Mouse (Mus musculus): ENCODE measurements around the gene Nans. TPM values are rescaled to one million over a fixed set of nuclear protein-coding genes. Genes with fewer than 3 reads are reported as not detected.

Nans gene
- polyA plus RNA-seq, 1 experiment from 2014 or later: 48.2 TPM

- Histone ChIP-seq H3K36me3 (ENCODE audit: insufficient read depth, low read length) (peaks cover 5% of the 10 kb centered on the region; the same call in 1 of the 2 replicates), H3K27ac (ENCODE audit: low read length) (no peak overlapping the region), H3K9ac (replicated peaks; ENCODE audit: low read depth) (peak overlapping the region; percentile 36; the same call in 1 of the 2 replicates), H3K27me3 (replicated peaks; ENCODE audit: insufficient read depth, low read length) (no peaks in the 10 kb centered on the region), H3K4me3 (ENCODE audit: low read depth, low read length) (peak overlapping the region; percentile 55), H3K4me2 (replicated peaks; ENCODE audit: low read depth, low read length) (peak overlapping the region; percentile 96), H3K9me3 (ENCODE audit: low read length) (no peaks in the 10 kb centered on the region), H3K4me1 (ENCODE audit: insufficient read depth, low read depth, low read length) (no peaks in the 10 kb centered on the region; the same call in 1 of the 2 replicates)
- TF ChIP-seq EP300 (IDR thresholded peaks at IDR 0.05): no peak
- TF ChIP-seq CTCF (IDR thresholded peaks at IDR 0.05): no peak
- ATAC-seq (peak; percentile 99), DNase-seq (ENCODE audit: low spot score) (peak; percentile 98)
- WGBS: under 1% methylated on average over 82 of the region's 94 CpGs
Measured at GRCm38 (mm10) chr4:46506801-46507610, 18.0 kb downstream of the Nans start.

- peak overlapping the region; percentile 96 for H3K4me2 ChIP-seq (replicated peaks; ENCODE audit: low read depth, low read length)
- ATAC-seq: peak; percentile 56
- no peaks in the 10 kb centered on the region; the same call in 1 of the 2 replicates for H3K4me1 ChIP-seq (ENCODE audit: insufficient read depth, low read depth, low read length)
- peak overlapping the region; percentile 51; the same call in 1 of the 2 replicates for H3K27ac ChIP-seq (ENCODE audit: low read length)
- peak overlapping the region; percentile 55 for H3K4me3 ChIP-seq (ENCODE audit: low read depth, low read length)
- TF ChIP-seq CTCF (IDR thresholded peaks at IDR 0.05): peak; percentile 92
- peak; percentile 32; the same call in 1 of the 2 replicates for TF ChIP-seq EP300 (IDR thresholded peaks at IDR 0.05)
- H3K9me3 ChIP-seq (ENCODE audit: low read length): no peaks in the 10 kb centered on the region
- H3K36me3 ChIP-seq (ENCODE audit: insufficient read depth, low read length): peaks cover 5% of the 10 kb centered on the region; the same call in 1 of the 2 replicates
- H3K27me3 ChIP-seq (replicated peaks; ENCODE audit: insufficient read depth, low read length): no peaks in the 10 kb centered on the region
- peak; percentile 90 for DNase-seq (ENCODE audit: low spot score)
- no peak overlapping the region for H3K9ac ChIP-seq (replicated peaks; ENCODE audit: low read depth)
- 9% methylated on average over 16 of the region's 16 CpGs for WGBS
Measured at GRCm38 (mm10) chr4:46507736-46508460, 18.9 kb downstream of the Nans start.

- Histone ChIP-seq H3K4me1 (ENCODE audit: insufficient read depth, low read depth, low read length) (no peaks in the 10 kb centered on the region), H3K4me2 (replicated peaks; ENCODE audit: low read depth, low read length) (no peak overlapping the region), H3K36me3 (ENCODE audit: insufficient read depth, low read length) (no peaks in the 10 kb centered on the region), H3K9me3 (ENCODE audit: low read length) (no peaks in the 10 kb centered on the region), H3K27ac (ENCODE audit: low read length) (no peak overlapping the region), H3K9ac (replicated peaks; ENCODE audit: low read depth) (no peak overlapping the region), H3K4me3 (ENCODE audit: low read depth, low read length) (no peak overlapping the region), H3K27me3 (replicated peaks; ENCODE audit: insufficient read depth, low read length) (no peaks in the 10 kb centered on the region)
- no peak for DNase-seq (ENCODE audit: low spot score)
- TF ChIP-seq CTCF (IDR thresholded peaks at IDR 0.05) (no peak), EP300 (IDR thresholded peaks at IDR 0.05) (no peak)
- WGBS: 76% methylated on average over 2 of the region's 2 CpGs
- no peak for ATAC-seq
Measured at GRCm38 (mm10) chr4:46520491-46520890, 31.4 kb downstream of the Nans start.

DNA sequence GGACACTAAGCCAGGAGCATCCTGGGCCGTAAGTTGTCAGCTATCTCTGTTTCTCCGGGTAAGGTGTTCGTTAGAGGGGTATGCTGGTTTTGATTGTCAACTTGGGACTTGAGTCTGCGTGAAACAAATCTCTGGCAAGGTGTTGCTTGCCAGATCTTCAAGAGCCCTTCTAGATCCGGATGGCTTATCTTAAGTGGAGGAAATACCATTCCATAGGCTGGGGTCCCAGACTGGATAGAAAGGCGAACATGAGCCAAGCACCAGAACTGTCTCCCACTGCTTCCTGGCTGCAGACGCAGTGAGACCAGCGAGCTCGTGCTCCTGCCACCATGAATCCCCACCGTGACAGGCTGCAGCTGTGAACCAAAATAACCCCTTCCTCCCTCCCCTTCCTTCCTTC, 32.4 kb downstream of the Nans start:
- Histone ChIP-seq H3K4me3 (ENCODE audit: low read depth, low read length) (no peak overlapping the region), H3K36me3 (ENCODE audit: insufficient read depth, low read length) (no peaks in the 10 kb centered on the region), H3K27ac (ENCODE audit: low read length) (no peak overlapping the region), H3K4me1 (ENCODE audit: insufficient read depth, low read depth, low read length) (no peaks in the 10 kb centered on the region), H3K27me3 (replicated peaks; ENCODE audit: insufficient read depth, low read length) (no peaks in the 10 kb centered on the region), H3K9me3 (ENCODE audit: low read length) (no peaks in the 10 kb centered on the region), H3K9ac (replicated peaks; ENCODE audit: low read depth) (no peak overlapping the region), H3K4me2 (replicated peaks; ENCODE audit: low read depth, low read length) (no peak overlapping the region)
- TF ChIP-seq CTCF (IDR thresholded peaks at IDR 0.05) (no peak), EP300 (IDR thresholded peaks at IDR 0.05) (no peak)
- DNase-seq (ENCODE audit: low spot score): peak; percentile 37
- WGBS: 45% methylated on average over 10 of the region's 10 CpGs
- ATAC-seq: peak; percentile 40

DNA sequence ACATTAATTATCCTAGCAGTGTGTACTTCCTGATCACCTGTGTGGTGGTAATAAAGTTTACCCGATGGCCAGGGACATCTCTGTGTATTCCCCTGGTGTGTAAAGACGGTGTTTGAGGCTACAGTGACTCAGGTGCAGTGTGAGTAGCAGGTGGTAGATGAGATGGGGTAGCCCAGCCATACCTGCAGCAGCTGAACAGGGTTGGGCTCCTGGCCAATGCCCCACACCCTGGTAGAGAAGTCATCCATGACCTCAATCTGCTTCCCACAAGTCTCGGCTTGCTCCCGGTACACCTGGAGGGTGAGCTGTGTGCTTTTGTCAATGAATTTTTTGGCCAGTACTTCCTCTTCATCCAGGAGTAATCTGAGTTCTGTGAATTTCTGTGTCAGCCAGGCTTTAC, 34.3 kb downstream of the Nans start:
- H3K4me1 ChIP-seq (ENCODE audit: insufficient read depth, low read depth, low read length): peaks cover 4% of the 10 kb centered on the region; the same call in 1 of the 2 replicates
- 56% methylated on average over 4 of the region's 4 CpGs for WGBS

DNA sequence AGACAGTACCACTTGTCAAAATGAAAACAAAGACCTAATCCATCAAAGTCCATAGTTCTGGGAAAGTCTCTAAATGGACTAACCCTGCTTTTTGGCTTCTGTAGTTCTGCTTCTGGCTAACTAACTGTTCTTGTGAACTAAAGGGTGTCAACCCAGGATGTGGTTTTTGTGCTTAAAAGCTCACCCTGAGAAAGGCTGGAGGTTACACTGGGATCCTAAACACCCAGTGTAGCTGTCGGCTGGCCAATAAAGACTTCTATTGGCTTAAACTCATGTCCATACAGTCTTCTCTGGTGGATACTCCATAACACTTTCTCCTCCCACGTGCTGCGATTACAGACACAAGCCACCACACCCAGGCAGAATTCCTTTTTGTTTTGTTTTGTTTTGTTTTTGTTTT, 37.2 kb downstream of the Nans start:
- H3K36me3 ChIP-seq (ENCODE audit: insufficient read depth, low read length): no peaks in the 10 kb centered on the region
- no peak overlapping the region for H3K9ac ChIP-seq (replicated peaks; ENCODE audit: low read depth)
- H3K27me3 ChIP-seq (replicated peaks; ENCODE audit: insufficient read depth, low read length): no peaks in the 10 kb centered on the region
- H3K27ac ChIP-seq (ENCODE audit: low read length): no peak overlapping the region
- 86% methylated on average over 3 of the region's 3 CpGs for WGBS
- ATAC-seq: no peak
- H3K4me2 ChIP-seq (replicated peaks; ENCODE audit: low read depth, low read length): no peak overlapping the region
- H3K4me1 ChIP-seq (ENCODE audit: insufficient read depth, low read depth, low read length): peaks cover 4% of the 10 kb centered on the region; the same call in 1 of the 2 replicates
- no peak overlapping the region for H3K4me3 ChIP-seq (ENCODE audit: low read depth, low read length)
- TF ChIP-seq EP300 (IDR thresholded peaks at IDR 0.05) (no peak), CTCF (IDR thresholded peaks at IDR 0.05) (no peak)
- no peak for DNase-seq (ENCODE audit: low spot score)
- H3K9me3 ChIP-seq (ENCODE audit: low read length): no peaks in the 10 kb centered on the region

More for the DNA sequence above, 34.3 kb downstream of the Nans start:
- ATAC-seq (no peak), DNase-seq (ENCODE audit: low spot score) (no peak)
- TF ChIP-seq EP300 (IDR thresholded peaks at IDR 0.05) (no peak), CTCF (IDR thresholded peaks at IDR 0.05) (no peak)
- Histone ChIP-seq H3K4me2 (replicated peaks; ENCODE audit: low read depth, low read length) (no peak overlapping the region), H3K9ac (replicated peaks; ENCODE audit: low read depth) (no peak overlapping the region), H3K27me3 (replicated peaks; ENCODE audit: insufficient read depth, low read length) (no peaks in the 10 kb centered on the region), H3K36me3 (ENCODE audit: insufficient read depth, low read length) (no peaks in the 10 kb centered on the region), H3K27ac (ENCODE audit: low read length) (no peak overlapping the region), H3K4me3 (ENCODE audit: low read depth, low read length) (no peak overlapping the region), H3K9me3 (ENCODE audit: low read length) (no peaks in the 10 kb centered on the region)

Measured in lung, postnatal 0 days (tissue).